Mouse (Mus musculus) limb, embryonic 13.5 days (tissue): ENCODE measurements around the gene Gm17949. TPM values are rescaled to one million over a fixed set of nuclear protein-coding genes. Genes with fewer than 3 reads are reported as not detected.
A peak's percentile ranks its signal among the peaks of the same experiment; 100 is the strongest.

Experiments used
- ATAC-seq: fragments of 200-750 bp; cut with Nextera tagmentation; 2 replicates; pipeline ENCODE4 v1.8.0; 2017; ENCODE audit warnings: low read depth, moderate number of reproducible peaks, moderate TSS enrichment; ENCODE audit not compliant: low FRiP score
- H3K27ac ChIP-seq: fragments of 300-500 bp; sonication (generic); 2 replicates; pipeline ENCODE4 v1.5.1; 2015; ENCODE audit warnings: inconsistent platforms, mild to moderate bottlenecking, moderate library complexity
- H3K27me3 ChIP-seq: fragments of 300-500 bp; sonication (generic); 2 replicates; pipeline ENCODE4 v1.6.1; 2015; ENCODE audit warnings: mild to moderate bottlenecking, inconsistent platforms
- H3K36me3 ChIP-seq: fragments of 300-500 bp; sonication (generic); 2 replicates; pipeline ENCODE4 v1.6.1; 2015; ENCODE audit warnings: inconsistent platforms, mild to moderate bottlenecking, moderate library complexity
- H3K4me1 ChIP-seq: fragments of 300-500 bp; sonication (generic); 2 replicates; pipeline ENCODE4 v1.6.1; 2015; ENCODE audit warnings: inconsistent platforms
- H3K4me2 ChIP-seq: fragments of 300-500 bp; sonication (generic); replicated peaks from 2 replicates; pipeline ENCODE4 v1.6.1; 2015; ENCODE audit warnings: inconsistent platforms, mild to moderate bottlenecking, moderate library complexity
- H3K4me3 ChIP-seq: fragments of 300-500 bp; sonication (generic); 2 replicates; pipeline ENCODE4 v1.5.1; 2015; ENCODE audit warnings: moderate library complexity, mild to moderate bottlenecking, inconsistent platforms
- H3K9ac ChIP-seq: fragments of 300-500 bp; sonication (generic); 2 replicates; pipeline ENCODE4 v1.6.1; 2015; ENCODE audit warnings: mild to moderate bottlenecking, inconsistent platforms
- H3K9me3 ChIP-seq: fragments of 300-500 bp; sonication (generic); 2 replicates; pipeline ENCODE4 v1.6.1; 2016; ENCODE audit warnings: inconsistent platforms
- WGBS: fragments of 180-500 bp; shearing (Covaris S2); methylation state at CpG from one replicate; pipeline ENCODE4 v1.1.7; 2015; 5-methylcytosine and 5-hydroxymethylcytosine counted together
- polyA plus RNA-seq: library from polyadenylated mRNA; unstranded; fragments of >200 nt; fragmentation: Nextera tagmentation; extraction: Ambion mirVana; gene quantifications from 2 replicates; pipeline ENCODE4 v1.2.1, GENCODE M21; 2015

The Gm17949 gene
- polyA plus RNA-seq, 1 experiment from 2014 or later: 0.32 TPM

GRCm38 (mm10) chr17:56997029-56997667, 14.1 kb upstream of the Gm17949 start, which contains the start of gene Alkbh7:
Gene Alkbh7 (plus strand): TSS chr17:56997339.
- no peaks in the 10 kb centered on the region for H3K9me3 ChIP-seq
- ATAC-seq: peak; percentile 99
- peaks cover 66% of the 10 kb centered on the region for H3K36me3 ChIP-seq
- H3K4me3 ChIP-seq: peak within 1 kb of the TSS; percentile 81
- peak within 1 kb of the TSS; percentile 83 for H3K27ac ChIP-seq
- H3K9ac ChIP-seq: peak within 1 kb of the TSS; percentile 74
- under 1% methylated on average over 38 of the region's 38 CpGs for WGBS
- peak within 1 kb of the TSS; percentile 76 for H3K4me2 ChIP-seq
- no peaks in the 10 kb centered on the region for H3K27me3 ChIP-seq
- H3K4me1 ChIP-seq: peaks cover 14% of the 10 kb centered on the region

- Histone ChIP-seq H3K27ac (no peak overlapping the region), H3K36me3 (peaks cover 65% of the 10 kb centered on the region), H3K4me1 (peaks cover 14% of the 10 kb centered on the region), H3K9me3 (no peaks in the 10 kb centered on the region), H3K9ac (no peak overlapping the region), H3K4me3 (no peak overlapping the region), H3K4me2 (no peak overlapping the region), H3K27me3 (no peaks in the 10 kb centered on the region)
- ATAC-seq: no peak
- WGBS: 92% methylated on average over 9 of the region's 9 CpGs
Observed at GRCm38 (mm10) chr17:56999414-56999813, 11.9 kb upstream of the Gm17949 start.

GRCm38 (mm10) chr17:56999968-57000609, 11.2 kb upstream of the Gm17949 start, which contains the start of gene Pspn:
Gene Pspn (minus strand): TSS chr17:57000018.
- H3K27me3 ChIP-seq: no peaks in the 10 kb centered on the region
- no peak within 1 kb of the TSS for H3K9ac ChIP-seq
- peaks cover 14% of the 10 kb centered on the region for H3K4me1 ChIP-seq
- no peak within 1 kb of the TSS for H3K27ac ChIP-seq
- H3K4me3 ChIP-seq: no peak within 1 kb of the TSS
- no peak within 1 kb of the TSS for H3K4me2 ChIP-seq
- no peaks in the 10 kb centered on the region for H3K9me3 ChIP-seq
- peaks cover 65% of the 10 kb centered on the region for H3K36me3 ChIP-seq
- no peak for ATAC-seq
- WGBS: 78% methylated on average over 9 of the region's 9 CpGs

- no peak for ATAC-seq
- WGBS: 68% methylated on average over 8 of the region's 8 CpGs
- peaks cover 65% of the 10 kb centered on the region for H3K36me3 ChIP-seq
Observed at GRCm38 (mm10) chr17:57001228-57001627, 10.0 kb upstream of the Gm17949 start.

GRCm38 (mm10) chr17:57003994-57004393, 7.3 kb upstream of the Gm17949 start:
- WGBS: 92% methylated on average over 7 of the region's 7 CpGs
- no peak overlapping the region for H3K4me2 ChIP-seq
- H3K27ac ChIP-seq: no peak overlapping the region
- H3K36me3 ChIP-seq: peaks cover 81% of the 10 kb centered on the region
- no peak for ATAC-seq
- no peak overlapping the region for H3K4me3 ChIP-seq
- H3K9me3 ChIP-seq: no peaks in the 10 kb centered on the region
- H3K4me1 ChIP-seq: no peaks in the 10 kb centered on the region
- no peak overlapping the region for H3K9ac ChIP-seq
- no peaks in the 10 kb centered on the region for H3K27me3 ChIP-seq

More at GRCm38 (mm10) chr17:57001228-57001627, 10.0 kb upstream of the Gm17949 start:
- peaks cover 14% of the 10 kb centered on the region for H3K4me1 ChIP-seq
- no peaks in the 10 kb centered on the region for H3K9me3 ChIP-seq
- H3K27me3 ChIP-seq: no peaks in the 10 kb centered on the region
- H3K4me2 ChIP-seq: no peak overlapping the region
- H3K4me3 ChIP-seq: no peak overlapping the region
- no peak overlapping the region for H3K9ac ChIP-seq
- no peak overlapping the region for H3K27ac ChIP-seq

- H3K27ac ChIP-seq: no peak overlapping the region
- peaks cover 70% of the 10 kb centered on the region for H3K36me3 ChIP-seq
- H3K4me1 ChIP-seq: peaks cover 16% of the 10 kb centered on the region
- no peak overlapping the region for H3K4me2 ChIP-seq
- no peaks in the 10 kb centered on the region for H3K27me3 ChIP-seq
- ATAC-seq: no peak
- no peaks in the 10 kb centered on the region for H3K9me3 ChIP-seq
- no peak overlapping the region for H3K4me3 ChIP-seq
- 87% methylated on average over 13 of the region's 13 CpGs for WGBS
- no peak overlapping the region for H3K9ac ChIP-seq
Observed at GRCm38 (mm10) chr17:57007137-57007905, 3.9 kb upstream of the Gm17949 start.

- Histone ChIP-seq H3K36me3 (peaks cover 34% of the 10 kb centered on the region), H3K4me3 (peak overlapping the region; percentile 78), H3K9me3 (no peaks in the 10 kb centered on the region), H3K27me3 (no peaks in the 10 kb centered on the region), H3K4me2 (peak overlapping the region; percentile 93), H3K27ac (peak overlapping the region; percentile 52; the same call in 1 of the 2 replicates), H3K4me1 (peaks cover 19% of the 10 kb centered on the region), H3K9ac (peak overlapping the region; percentile 79)
- under 1% methylated on average over 19 of the region's 19 CpGs for WGBS
- peak; percentile 41 for ATAC-seq
Observed at GRCm38 (mm10) chr17:57010911-57011235, 396 bp upstream of the Gm17949 start.

- no peak for ATAC-seq
- H3K27ac ChIP-seq: peak overlapping the region; percentile 94
- peak overlapping the region; percentile 81; the same call in 1 of the 2 replicates for H3K9ac ChIP-seq
Observed at GRCm38 (mm10) chr17:57012245-57012795, 1.1 kb downstream of the Gm17949 start.

GRCm38 (mm10) chr17:57019693-57020092, 8.4 kb downstream of the Gm17949 start:
- ATAC-seq: no peak
- Histone ChIP-seq H3K27me3 (no peaks in the 10 kb centered on the region), H3K9me3 (no peaks in the 10 kb centered on the region; the same call in 1 of the 2 replicates), H3K9ac (no peak overlapping the region), H3K4me2 (no peak overlapping the region), H3K4me1 (no peaks in the 10 kb centered on the region), H3K27ac (no peak overlapping the region), H3K4me3 (no peak overlapping the region), H3K36me3 (peaks cover 55% of the 10 kb centered on the region)
- 90% methylated on average over 2 of the region's 2 CpGs for WGBS

More at GRCm38 (mm10) chr17:57012245-57012795, 1.1 kb downstream of the Gm17949 start:
- WGBS: 71% methylated on average over 13 of the region's 13 CpGs
- peaks cover 20% of the 10 kb centered on the region for H3K36me3 ChIP-seq
- no peaks in the 10 kb centered on the region for H3K9me3 ChIP-seq
- H3K27me3 ChIP-seq: no peaks in the 10 kb centered on the region
- peak overlapping the region; percentile 78 for H3K4me3 ChIP-seq
- peak overlapping the region; percentile 93 for H3K4me2 ChIP-seq
- peaks cover 19% of the 10 kb centered on the region for H3K4me1 ChIP-seq

- whole genome bisulfite sequencing: 89% methylated on average over 5 of the region's 5 CpGs
- Histone ChIP-seq H3K27ac (no peak overlapping the region), H3K4me1 (no peaks in the 10 kb centered on the region), H3K27me3 (no peaks in the 10 kb centered on the region), H3K36me3 (peaks cover 68% of the 10 kb centered on the region), H3K4me3 (no peak overlapping the region), H3K4me2 (no peak overlapping the region), H3K9ac (no peak overlapping the region), H3K9me3 (no peaks in the 10 kb centered on the region; the same call in 1 of the 2 replicates)
- no peak for ATAC-seq
Observed at GRCm38 (mm10) chr17:57020960-57021359, 9.7 kb downstream of the Gm17949 start.

- Histone ChIP-seq H3K27me3 (no peaks in the 10 kb centered on the region), H3K36me3 (peaks cover 66% of the 10 kb centered on the region), H3K4me1 (peaks cover 19% of the 10 kb centered on the region), H3K4me3 (no peak overlapping the region), H3K9me3 (no peaks in the 10 kb centered on the region), H3K4me2 (no peak overlapping the region), H3K9ac (no peak overlapping the region), H3K27ac (no peak overlapping the region)
- 90% methylated on average over 4 of the region's 4 CpGs for WGBS
- ATAC-seq: no peak
Observed at GRCm38 (mm10) chr17:57027471-57027870, 16.2 kb downstream of the Gm17949 start.

- peaks cover 21% of the 10 kb centered on the region for H3K4me1 ChIP-seq
- H3K4me3 ChIP-seq: peak overlapping the region; percentile 91
- peak overlapping the region; percentile 87 for H3K4me2 ChIP-seq
- peak overlapping the region; percentile 99 for H3K9ac ChIP-seq
- WGBS: 38% methylated on average over 8 of the region's 8 CpGs
- H3K36me3 ChIP-seq: peaks cover 44% of the 10 kb centered on the region
- no peaks in the 10 kb centered on the region for H3K9me3 ChIP-seq
- H3K27ac ChIP-seq: no peak overlapping the region
- H3K27me3 ChIP-seq: no peaks in the 10 kb centered on the region
- no peak for ATAC-seq
Observed at GRCm38 (mm10) chr17:57029691-57030090, 18.4 kb downstream of the Gm17949 start.
